Mouse (Mus musculus) ES-Bruce4 (cell line): Measurements from ENCODE around the gene Gm5129.

Source experiments
- CTCF ChIP-seq: IDR thresholded peaks from one replicate; pipeline ENCODE4 v1.8.1; 2011; ENCODE audit warnings: low read depth, low read length
- POLR2A ChIP-seq: IDR thresholded peaks from one replicate; pipeline ENCODE4 v1.8.1; 2011; ENCODE audit warnings: low read length; ENCODE audit not compliant: insufficient read depth

DNA sequence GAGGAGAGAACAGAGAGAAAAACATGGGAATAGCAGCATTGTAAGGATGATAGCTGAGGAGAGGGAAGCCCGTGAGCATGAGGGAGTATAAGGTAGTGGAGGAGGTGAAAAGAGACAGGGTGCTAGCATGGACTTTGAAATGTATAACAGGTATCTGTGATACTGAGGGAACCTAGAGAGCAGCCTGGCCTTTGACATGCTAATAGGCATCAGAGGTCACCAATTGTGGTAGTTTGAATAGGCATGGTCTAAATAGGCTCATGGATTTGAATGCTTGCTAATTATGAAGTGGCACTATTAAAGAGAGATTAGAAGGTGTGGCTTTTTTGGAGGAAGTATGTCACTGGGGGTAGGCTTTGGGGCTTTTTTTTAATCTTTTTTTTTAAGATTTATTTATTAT, 22.8 kb downstream of the Gm5129 start:
- TF ChIP-seq CTCF: no peak
- no peak for TF ChIP-seq POLR2A
